Mouse (Mus musculus): ENCODE data around the gene Phox2b.

GRCm38 (mm10) chr5:67099393-67100271 lies 531 bp upstream of the Phox2b start:
- TF ChIP-seq CTCF (IDR thresholded peaks at IDR 0.05; ENCODE audit: control insufficient read depth, insufficient read depth, low read length) (no peak), POLR2A (IDR thresholded peaks at IDR 0.05; ENCODE audit: borderline replicate concordance, control insufficient read depth, low read depth, low read length) (no peak)

Measured in bone marrow, adult 2 months (tissue).